Mouse (Mus musculus): ENCODE data around the gene Klhl25. TPM values are rescaled to one million over a fixed set of nuclear protein-coding genes. Genes with fewer than 3 reads are reported as not detected.
A peak's percentile ranks its signal among the peaks of the same experiment; 100 is the strongest.

Klhl25 gene
- total and polyA plus RNA-seq, 2 experiments from 2014 or later = 16.6 to 37.0 TPM

DNA sequence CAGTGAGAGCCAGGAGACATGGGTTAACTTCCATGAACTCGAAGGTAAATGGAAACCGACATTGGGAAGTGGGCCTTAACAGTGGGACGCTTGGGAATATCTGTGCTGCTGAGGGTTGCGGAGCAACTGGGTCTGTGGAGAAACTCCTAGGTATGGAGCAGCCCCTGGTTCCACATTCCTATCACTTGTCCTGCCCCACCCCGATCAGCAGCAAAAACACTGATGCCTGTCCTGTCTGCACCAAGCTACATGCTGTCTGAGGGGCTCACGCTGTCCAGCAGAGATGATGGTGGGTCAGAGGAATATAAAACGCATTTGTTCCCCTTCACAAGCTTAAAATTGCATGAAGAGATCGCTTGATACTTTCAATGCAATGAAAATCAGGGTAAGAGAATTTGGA is 32.1 kb downstream of the Klhl25 start:
- H3K4me1 ChIP-seq (ENCODE audit: insufficient read depth) = no peaks in the 10 kb centered on the region
- no peak overlapping the region for H3K4me3 ChIP-seq (ENCODE audit: low read depth, low read length)
- H3K9me3 ChIP-seq (ENCODE audit: low read length) = no peaks in the 10 kb centered on the region
- 70% methylated on average over 8 of the region's 8 CpGs for WGBS
- H3K4me2 ChIP-seq (ENCODE audit: low read depth) = 0 out of 2 replicates have a peak overlapping the region, but pooled peaks have one; percentile 6
- H3K27me3 ChIP-seq (ENCODE audit: insufficient read depth, low read length) = no peaks in the 10 kb centered on the region
- ATAC-seq (peak; percentile 12), DNase-seq (no peak)
- H3K9ac ChIP-seq = no peak overlapping the region
- H3K27ac ChIP-seq (ENCODE audit: low read depth, low read length) = no peak overlapping the region
- no peak for TF ChIP-seq CTCF (IDR thresholded peaks at IDR 0.05; ENCODE audit: low read depth)
- no peaks in the 10 kb centered on the region for H3K36me3 ChIP-seq (ENCODE audit: insufficient read depth)

DNA sequence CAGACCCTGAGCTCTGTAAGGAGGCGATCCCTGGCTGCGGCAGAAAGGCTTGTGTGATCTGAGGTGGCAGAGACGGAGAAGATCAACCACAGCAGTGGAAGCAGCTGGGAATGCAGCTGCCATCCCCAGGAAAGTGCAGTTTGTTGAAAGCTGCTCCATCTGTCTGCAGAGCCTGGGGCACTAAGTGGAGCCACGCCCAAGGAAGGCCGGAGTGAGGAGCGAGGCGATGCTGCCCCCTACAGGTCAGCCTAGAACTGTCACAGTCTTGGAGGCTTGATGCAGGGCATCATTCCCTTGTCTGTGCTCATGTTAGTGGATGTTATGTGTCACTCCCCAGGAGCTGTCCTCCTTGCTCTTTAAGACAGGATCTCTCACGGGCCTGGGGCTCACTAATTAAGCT is 32.5 kb downstream of the Klhl25 start:
- 5% methylated on average over 8 of the region's 8 CpGs for WGBS
- ATAC-seq (peak; percentile 97), DNase-seq (peak; percentile 93)
- Histone ChIP-seq H3K9me3 (ENCODE audit: low read length) (no peaks in the 10 kb centered on the region), H3K9ac (no peak overlapping the region), H3K36me3 (ENCODE audit: insufficient read depth) (no peaks in the 10 kb centered on the region), H3K4me2 (ENCODE audit: low read depth) (0 out of 2 replicates have a peak overlapping the region, but pooled peaks have one; percentile 6), H3K27me3 (ENCODE audit: insufficient read depth, low read length) (no peaks in the 10 kb centered on the region), H3K27ac (ENCODE audit: low read depth, low read length) (no peak overlapping the region), H3K4me3 (ENCODE audit: low read depth, low read length) (no peak overlapping the region), H3K4me1 (ENCODE audit: insufficient read depth) (no peaks in the 10 kb centered on the region)
- peak; percentile 98 for TF ChIP-seq CTCF (IDR thresholded peaks at IDR 0.05; ENCODE audit: low read depth)

DNA sequence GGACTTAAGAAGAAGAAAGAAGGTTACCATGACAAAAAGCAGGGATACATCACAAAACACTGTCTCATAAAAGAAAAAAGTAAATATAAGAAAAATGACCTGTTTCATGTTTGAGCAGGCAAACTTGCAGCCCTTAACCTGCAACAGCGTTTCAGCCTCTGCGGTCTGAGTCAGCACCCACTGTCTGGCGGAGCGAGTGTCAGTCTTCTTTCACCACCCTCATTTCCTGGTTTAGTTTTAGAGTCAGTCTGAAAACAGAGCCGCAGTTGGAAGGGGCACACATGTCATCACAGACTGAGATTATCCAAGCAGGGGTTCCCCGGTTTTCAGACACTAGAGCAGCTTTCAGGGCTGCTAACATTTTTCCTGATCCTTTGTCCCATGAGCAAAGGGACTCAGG is 33.3 kb downstream of the Klhl25 start:
- H3K27ac ChIP-seq (ENCODE audit: low read depth, low read length) = no peak overlapping the region
- no peaks in the 10 kb centered on the region for H3K36me3 ChIP-seq (ENCODE audit: insufficient read depth)
- WGBS = 67% methylated on average over 6 of the region's 6 CpGs
- H3K4me3 ChIP-seq (ENCODE audit: low read depth, low read length) = no peak overlapping the region
- ATAC-seq (no peak), DNase-seq (no peak)
- no peak overlapping the region for H3K9ac ChIP-seq
- no peak overlapping the region for H3K4me2 ChIP-seq (ENCODE audit: low read depth)
- H3K9me3 ChIP-seq (ENCODE audit: low read length) = no peaks in the 10 kb centered on the region
- H3K4me1 ChIP-seq (ENCODE audit: insufficient read depth) = no peaks in the 10 kb centered on the region
- H3K27me3 ChIP-seq (ENCODE audit: insufficient read depth, low read length) = no peaks in the 10 kb centered on the region
- no peak for TF ChIP-seq CTCF (IDR thresholded peaks at IDR 0.05; ENCODE audit: low read depth)

DNA sequence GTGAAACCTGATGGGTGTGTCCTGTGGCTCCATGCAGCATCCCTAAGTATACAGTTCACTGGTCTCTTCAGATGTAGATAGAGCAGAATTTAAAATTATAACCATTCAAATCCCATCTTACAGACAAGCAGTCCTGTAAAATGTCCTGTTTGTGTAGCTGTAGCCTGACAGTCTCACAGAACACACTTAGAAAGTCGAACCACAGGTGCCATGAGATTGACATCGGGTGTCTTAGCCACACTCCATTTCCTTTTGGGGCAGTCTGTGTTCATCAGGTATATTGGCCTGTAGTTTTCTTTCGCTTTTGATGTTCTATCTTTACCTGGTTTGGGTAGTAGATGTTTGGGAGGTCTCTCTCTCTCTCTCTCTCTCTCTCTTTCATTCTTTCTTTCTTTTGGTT is 33.7 kb downstream of the Klhl25 start:
- Histone ChIP-seq H3K4me1 (ENCODE audit: insufficient read depth) (no peaks in the 10 kb centered on the region), H3K4me3 (ENCODE audit: low read depth, low read length) (no peak overlapping the region), H3K9ac (no peak overlapping the region), H3K27me3 (ENCODE audit: insufficient read depth, low read length) (no peaks in the 10 kb centered on the region), H3K27ac (ENCODE audit: low read depth, low read length) (no peak overlapping the region), H3K36me3 (ENCODE audit: insufficient read depth) (no peaks in the 10 kb centered on the region), H3K9me3 (ENCODE audit: low read length) (no peaks in the 10 kb centered on the region), H3K4me2 (ENCODE audit: low read depth) (no peak overlapping the region)
- ATAC-seq (no peak), DNase-seq (no peak)
- no peak for TF ChIP-seq CTCF (IDR thresholded peaks at IDR 0.05; ENCODE audit: low read depth)
- WGBS = 89% methylated on average over 3 of the region's 3 CpGs

DNA sequence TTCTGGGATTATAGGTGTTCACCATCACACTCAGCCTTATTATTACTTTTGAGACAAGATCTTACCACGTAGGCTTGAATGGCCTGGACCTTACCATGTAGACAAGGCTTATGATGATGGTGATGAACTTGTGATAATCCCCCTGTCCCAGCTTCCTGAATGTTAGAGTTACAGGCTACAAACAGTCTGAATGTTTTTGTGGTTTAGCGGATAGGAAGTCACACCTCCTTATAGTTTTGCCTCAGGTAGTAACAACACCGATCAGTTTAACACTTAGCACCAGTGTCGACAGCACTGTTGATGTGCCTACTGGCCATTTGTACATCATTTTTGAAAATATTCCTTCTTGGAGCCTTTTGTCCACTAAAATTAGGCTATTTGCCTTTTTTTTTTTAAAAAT is 43.4 kb downstream of the Klhl25 start:
- no peak overlapping the region for H3K27ac ChIP-seq (ENCODE audit: low read depth, low read length)
- H3K36me3 ChIP-seq (ENCODE audit: insufficient read depth) = no peaks in the 10 kb centered on the region
- TF ChIP-seq CTCF (IDR thresholded peaks at IDR 0.05; ENCODE audit: low read depth) = no peak
- no peak overlapping the region for H3K4me3 ChIP-seq (ENCODE audit: low read depth, low read length)
- no peak overlapping the region for H3K9ac ChIP-seq
- no peaks in the 10 kb centered on the region for H3K27me3 ChIP-seq (ENCODE audit: insufficient read depth, low read length)
- H3K4me2 ChIP-seq (ENCODE audit: low read depth) = no peak overlapping the region
- ATAC-seq (no peak), DNase-seq (no peak)
- 91% methylated on average over 4 of the region's 4 CpGs for WGBS
- no peaks in the 10 kb centered on the region for H3K9me3 ChIP-seq (ENCODE audit: low read length)
- no peaks in the 10 kb centered on the region for H3K4me1 ChIP-seq (ENCODE audit: insufficient read depth)

DNA sequence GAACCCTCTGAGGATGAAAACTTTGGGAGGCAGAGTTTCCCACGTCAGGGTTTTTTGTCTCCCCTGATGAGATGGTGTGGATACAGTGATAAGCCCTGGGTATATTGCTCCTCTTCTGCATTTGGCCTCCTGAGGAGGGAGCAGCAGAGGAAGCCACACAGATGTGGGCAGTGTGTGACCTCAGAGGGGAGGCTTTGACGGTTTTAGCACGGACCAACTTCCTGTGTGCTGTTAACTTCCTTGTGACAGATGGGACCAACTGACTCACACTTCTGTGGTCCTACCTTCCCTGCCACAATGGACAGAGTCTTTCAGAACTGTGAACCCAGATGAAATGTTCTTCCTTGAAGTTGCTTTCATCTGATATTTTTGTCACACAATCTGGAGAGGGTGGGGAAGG is 44.6 kb downstream of the Klhl25 start:
- Histone ChIP-seq H3K4me1 (ENCODE audit: insufficient read depth) (no peaks in the 10 kb centered on the region), H3K27ac (ENCODE audit: low read depth, low read length) (no peak overlapping the region), H3K36me3 (ENCODE audit: insufficient read depth) (no peaks in the 10 kb centered on the region), H3K4me2 (ENCODE audit: low read depth) (no peak overlapping the region), H3K9me3 (ENCODE audit: low read length) (no peaks in the 10 kb centered on the region), H3K27me3 (ENCODE audit: insufficient read depth, low read length) (no peaks in the 10 kb centered on the region), H3K4me3 (ENCODE audit: low read depth, low read length) (no peak overlapping the region), H3K9ac (no peak overlapping the region)
- DNase-seq (no peak), ATAC-seq (no peak)
- TF ChIP-seq CTCF (IDR thresholded peaks at IDR 0.05; ENCODE audit: low read depth) = no peak
- WGBS = 76% methylated on average over 3 of the region's 3 CpGs

DNA sequence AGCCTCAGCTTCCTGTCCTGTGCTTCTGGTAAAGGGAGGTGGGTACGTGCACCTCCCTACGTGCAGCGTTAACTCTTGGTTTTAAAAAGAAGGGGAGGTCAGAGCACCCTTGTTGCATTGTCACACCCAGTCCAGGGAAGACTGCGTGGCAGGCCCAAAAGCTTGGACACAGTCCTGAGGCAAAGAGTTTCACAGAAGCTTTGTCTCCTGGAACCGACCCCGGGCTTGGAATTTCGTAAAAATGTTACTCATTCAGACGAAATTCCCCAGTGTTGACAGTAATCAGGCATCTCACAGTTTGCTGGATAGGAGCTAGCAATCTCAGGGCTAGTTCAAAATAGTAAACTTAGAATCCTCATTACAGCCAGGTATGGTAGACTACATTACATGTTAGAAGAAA is 45.6 kb downstream of the Klhl25 start:
- H3K4me2 ChIP-seq (ENCODE audit: low read depth) = no peak overlapping the region
- no peaks in the 10 kb centered on the region for H3K27me3 ChIP-seq (ENCODE audit: insufficient read depth, low read length)
- no peaks in the 10 kb centered on the region for H3K36me3 ChIP-seq (ENCODE audit: insufficient read depth)
- H3K4me3 ChIP-seq (ENCODE audit: low read depth, low read length) = no peak overlapping the region
- no peak for TF ChIP-seq CTCF (IDR thresholded peaks at IDR 0.05; ENCODE audit: low read depth)
- ATAC-seq (no peak), DNase-seq (no peak)
- H3K9me3 ChIP-seq (ENCODE audit: low read length) = no peaks in the 10 kb centered on the region
- no peak overlapping the region for H3K9ac ChIP-seq
- WGBS = 90% methylated on average over 8 of the region's 8 CpGs
- no peak overlapping the region for H3K27ac ChIP-seq (ENCODE audit: low read depth, low read length)
- no peaks in the 10 kb centered on the region for H3K4me1 ChIP-seq (ENCODE audit: insufficient read depth)

DNA sequence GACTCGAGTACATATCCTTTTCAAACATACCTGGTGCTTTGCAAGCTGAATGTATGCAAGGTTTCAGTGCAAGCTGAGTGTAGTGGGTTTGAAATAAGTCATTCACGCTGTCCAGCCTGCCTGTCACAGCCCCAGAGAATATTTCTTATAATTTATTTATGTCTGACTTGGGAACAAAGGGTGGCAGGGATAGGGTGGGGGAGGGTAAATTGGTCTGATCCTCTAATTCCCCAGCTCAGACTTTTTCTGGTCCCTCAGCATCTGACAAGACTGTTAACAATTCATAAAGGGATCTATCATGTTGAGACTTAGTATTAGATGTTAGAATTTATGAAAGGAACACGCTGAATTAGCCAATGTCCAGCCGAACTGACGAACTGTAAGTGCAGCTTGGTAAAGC is 48.9 kb downstream of the Klhl25 start:
- Histone ChIP-seq H3K4me3 (ENCODE audit: low read depth, low read length) (no peak overlapping the region), H3K36me3 (ENCODE audit: insufficient read depth) (no peaks in the 10 kb centered on the region), H3K9ac (no peak overlapping the region), H3K4me2 (ENCODE audit: low read depth) (no peak overlapping the region), H3K27ac (ENCODE audit: low read depth, low read length) (no peak overlapping the region), H3K27me3 (ENCODE audit: insufficient read depth, low read length) (no peaks in the 10 kb centered on the region), H3K4me1 (ENCODE audit: insufficient read depth) (no peaks in the 10 kb centered on the region), H3K9me3 (ENCODE audit: low read length) (no peaks in the 10 kb centered on the region)
- DNase-seq (no peak), ATAC-seq (no peak)
- 85% methylated on average over 5 of the region's 5 CpGs for WGBS
- TF ChIP-seq CTCF (IDR thresholded peaks at IDR 0.05; ENCODE audit: low read depth) = no peak
